Mouse (Mus musculus) right cerebral cortex, postnatal 25 days (tissue): Measurements from ENCODE around the gene Zfp976.
A peak's percentile ranks its signal among the peaks of the same experiment; 100 is the strongest.
"Not testable (repeated sequence)": the region's sequence is repeated elsewhere in the genome, so short reads cannot be mapped to it uniquely, and the experiment has no call there.

Experiments
- DNase-seq: peaks from one replicate; pipeline ENCODE4 v3.0.0; 2022

Zfp976 gene

GRCm38 (mm10) chr7:42642152-42643115, at the start of gene Zfp976:
Gene Zfp976 (minus strand): TSS chr7:42642588.
- DNase-seq = peak; percentile 48

- DNase-seq = not testable (repeated sequence)
Measured at GRCm38 (mm10) chr7:42680081-42680480, 37.7 kb upstream of the Zfp976 start.

- not testable (repeated sequence) for DNase-seq
Measured at GRCm38 (mm10) chr7:42679646-42680045, 37.3 kb upstream of the Zfp976 start.

GRCm38 (mm10) chr7:42660140-42660539, 17.8 kb upstream of the Zfp976 start:
- not testable (repeated sequence) for DNase-seq

- DNase-seq = not testable (repeated sequence)
Measured at GRCm38 (mm10) chr7:42655211-42655610, 12.8 kb upstream of the Zfp976 start.

- not testable (repeated sequence) for DNase-seq
Measured at GRCm38 (mm10) chr7:42643120-42643620, 782 bp upstream of the Zfp976 start.

GRCm38 (mm10) chr7:42631031-42631430, 11.4 kb downstream of the Zfp976 start:
- not testable (repeated sequence) for DNase-seq

- DNase-seq = not testable (repeated sequence)
Measured at GRCm38 (mm10) chr7:42595666-42596065, 46.7 kb downstream of the Zfp976 start.

- DNase-seq = not testable (repeated sequence)
Measured at GRCm38 (mm10) chr7:42592413-42592812, 50.0 kb downstream of the Zfp976 start, which contains the start of gene Zfp977. Gene Zfp977 (minus strand): TSS chr7:42592547.

GRCm38 (mm10) chr7:42591311-42591710, 51.1 kb downstream of the Zfp976 start:
- DNase-seq = not testable (repeated sequence)

- no peak for DNase-seq
Measured at GRCm38 (mm10) chr7:42578488-42578887, 63.9 kb downstream of the Zfp976 start, which contains the start of gene Gm21028. Gene Gm21028 (minus strand): TSS chr7:42578588.
